Mouse (Mus musculus): ENCODE results near the gene Armc3.

DNA sequence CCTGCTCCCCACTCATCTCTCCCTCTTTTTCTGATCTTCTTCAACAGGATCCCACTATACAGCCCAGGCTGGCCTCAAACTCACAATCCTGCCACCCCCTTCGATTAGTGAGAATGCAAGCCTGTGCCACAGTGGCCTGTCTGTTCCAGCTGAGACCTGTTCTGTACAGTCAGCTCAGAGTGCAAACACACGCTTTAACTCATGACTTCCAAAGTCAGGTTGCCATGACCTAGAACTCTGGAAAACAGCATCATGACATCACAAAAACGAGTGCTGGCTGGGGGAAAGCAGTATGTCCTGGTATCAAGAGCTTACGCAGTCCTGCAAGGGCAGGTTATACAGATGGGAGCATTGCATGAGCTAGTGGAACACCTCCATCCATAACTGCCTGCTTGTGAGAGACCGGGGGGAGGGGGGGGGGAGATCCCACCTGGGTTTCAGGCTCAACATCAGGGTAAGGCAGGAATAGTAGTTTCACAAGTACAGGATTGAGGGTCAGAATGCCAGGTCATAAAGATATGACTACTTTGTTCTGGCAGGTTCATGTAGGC lies 146.4 kb downstream of the Armc3 start:
- no peak for TF ChIP-seq POLR2A (IDR thresholded peaks at IDR 0.05; ENCODE audit: low read depth, low read length)
- TF ChIP-seq CTCF (conservative IDR thresholded peaks at IDR 0.05; ENCODE audit: insufficient read depth, insufficient read length, low read depth, low read length), result no peak
